10 mouse cellular contexts compared by ENCODE assay signal in the genomic region with DNA sequence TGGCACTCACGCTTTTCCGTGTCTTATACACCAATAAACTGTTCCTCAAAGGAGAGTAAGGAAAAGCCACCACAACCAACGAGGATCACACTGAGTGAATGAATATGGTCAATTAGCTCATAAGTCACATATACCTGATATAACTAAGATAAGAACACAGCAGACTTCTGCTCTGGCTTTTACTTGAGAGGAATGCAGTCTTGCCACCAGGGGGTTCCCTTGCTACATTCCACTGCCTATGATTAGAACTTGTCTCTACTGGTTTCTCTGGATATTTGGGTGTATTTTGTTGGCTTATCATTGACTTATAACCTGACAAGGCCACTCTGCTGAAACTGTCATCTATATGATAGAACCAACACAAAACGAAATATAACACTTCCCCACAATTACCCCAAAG. TPM values are rescaled to one million over a fixed set of nuclear protein-coding genes. Genes with fewer than 3 reads are reported as not detected.
DNase-seq lines count a peak whose midpoint lies in the region; ATAC-seq lines count a peak whose summit lies in the region.
"Had no signal": no experiment of that assay in that cellular context is flagged by ENCODE, and none has a peak within 500 bp of the region (broad histone marks: within the 10 kb centered on the region; RNA-seq: fewer than 3 reads in every experiment).

No protein-coding gene starts in this region.

- no peak overlapping the region for H3K4me3 ChIP-seq in intestine, embryonic 14.5 days (ENCODE audit: low read depth, low read length)
- no peak overlapping the region for H3K4me3 ChIP-seq in intestine, embryonic 15.5 days (replicated peaks)
- H3K4me3 ChIP-seq: hindbrain, embryonic 15.5 days; neural tube, embryonic 12.5 days had no signal

- H3K36me3 ChIP-seq in intestine, embryonic 14.5 days (ENCODE audit: control insufficient read depth, insufficient read depth, low read length): no peaks in the 10 kb centered on the region
- H3K36me3 ChIP-seq in intestine, embryonic 15.5 days: no peaks in the 10 kb centered on the region
- H3K36me3 ChIP-seq: hindbrain, embryonic 15.5 days; neural tube, embryonic 12.5 days had no signal

- no peak overlapping the region for H3K9ac ChIP-seq in intestine, embryonic 14.5 days (ENCODE audit: low read length)
- H3K9ac ChIP-seq in intestine, embryonic 15.5 days: no peak overlapping the region
- H3K9ac ChIP-seq: hindbrain, embryonic 15.5 days; neural tube, embryonic 12.5 days had no signal

- WGBS in intestine, embryonic 14.5 days: 73% methylated on average over 4 of the region's 4 CpGs
- WGBS in intestine, embryonic 15.5 days: 57% methylated on average over 4 of the region's 4 CpGs

- no peak overlapping the region for H3K4me2 ChIP-seq in intestine, embryonic 14.5 days (ENCODE audit: low read length)
- H3K4me2 ChIP-seq in intestine, embryonic 15.5 days (replicated peaks): no peak overlapping the region
- H3K4me2 ChIP-seq: hindbrain, embryonic 15.5 days; neural tube, embryonic 12.5 days had no signal

- H3K27ac ChIP-seq in intestine, embryonic 14.5 days (ENCODE audit: low read depth): no peak overlapping the region
- no peak overlapping the region for H3K27ac ChIP-seq in intestine, embryonic 15.5 days
- H3K27ac ChIP-seq: hindbrain, embryonic 15.5 days; neural tube, embryonic 12.5 days had no signal

- peak; percentile 53 for DNase-seq in intestine, embryonic 14.5 days (ENCODE audit: low spot score)
- peak; percentile 81 for DNase-seq in adipocyte (ENCODE audit: low spot score)
- peak; percentile 20 to 72 for DNase-seq in frontal cortex, adult 2 months (ENCODE audit: extremely low spot score in 1 of 2, low spot score in 1 of 2)
- peak; percentile 25 for DNase-seq in left cerebral cortex, adult 11 months (ENCODE audit: low spot score)
- peak; percentile 36 for DNase-seq in right cerebral cortex, postnatal 14 days
- DNase-seq in thymus, adult 18-20 months: no peak

- H3K4me1 ChIP-seq in intestine, embryonic 14.5 days (replicated peaks; ENCODE audit: control insufficient read depth, insufficient read depth, low read length): no peaks in the 10 kb centered on the region
- no peaks in the 10 kb centered on the region for H3K4me1 ChIP-seq in intestine, embryonic 15.5 days (replicated peaks)
- H3K4me1 ChIP-seq: hindbrain, embryonic 15.5 days; neural tube, embryonic 12.5 days had no signal

- H3K9me3 ChIP-seq in intestine, embryonic 14.5 days (ENCODE audit: control insufficient read depth, low read length): no peaks in the 10 kb centered on the region
- H3K9me3 ChIP-seq in intestine, embryonic 15.5 days: no peaks in the 10 kb centered on the region
- H3K9me3 ChIP-seq: hindbrain, embryonic 15.5 days; neural tube, embryonic 12.5 days had no signal

- no peak for ATAC-seq in intestine, embryonic 14.5 days (replicated peaks; ENCODE audit: low FRiP score, low TSS enrichment, low read depth)
- no peak for ATAC-seq in intestine, embryonic 15.5 days
- ATAC-seq in cerebellum, adult (ENCODE audit: insufficient number of reproducible peaks, low FRiP score, low TSS enrichment): no peak

- H3K27me3 ChIP-seq in intestine, embryonic 14.5 days (replicated peaks; ENCODE audit: control insufficient read depth, insufficient read depth, low read length): no peaks in the 10 kb centered on the region
- no peaks in the 10 kb centered on the region for H3K27me3 ChIP-seq in intestine, embryonic 15.5 days (replicated peaks)
- H3K27me3 ChIP-seq: hindbrain, embryonic 15.5 days; neural tube, embryonic 12.5 days had no signal

RNA-seq across cellular contexts. Expression of a gene that starts 12.4 kb away (rescaled TPM):
- polyA plus RNA-seq in intestine, embryonic 14.5 days (2014; fragmentation: Nextera tagmentation; extraction: Ambion mirVana): not detected in 2 replicates
- polyA plus RNA-seq in intestine, embryonic 15.5 days (2015; fragmentation: Nextera tagmentation; extraction: Ambion mirVana): not detected in 2 replicates
- polyA plus RNA-seq in frontal cortex, adult 2 months (2012; rRNA removed): not detected in 2 replicates
- polyA plus RNA-seq: hindbrain, embryonic 15.5 days; neural tube, embryonic 12.5 days had no signal

RNA-seq across cellular contexts. Expression of a gene that starts 25.3 kb away (rescaled TPM):
- 0.40 and 0.46 TPM in 2 replicates for polyA plus RNA-seq in intestine, embryonic 14.5 days (2014; fragmentation: Nextera tagmentation; extraction: Ambion mirVana)
- polyA plus RNA-seq in intestine, embryonic 15.5 days (2015; fragmentation: Nextera tagmentation; extraction: Ambion mirVana): 0.32 and 0.59 TPM in 2 replicates
- polyA plus RNA-seq in frontal cortex, adult 2 months (2012; rRNA removed): 1.3 and 1.7 TPM in 2 replicates

Comparison
In these comparisons a context has a peak if more than half of its experiments do, and no peak if none do; other contexts are left out.
1. DNase-seq: peak in intestine, embryonic 14.5 days (single experiment), adipocyte (single experiment), frontal cortex, adult 2 months (2 of 2), left cerebral cortex, adult 11 months (single experiment) and right cerebral cortex, postnatal 14 days (single experiment); none in thymus, adult 18-20 months (0 of 2).